Mouse (Mus musculus): ENCODE measurements around the gene Aqp8.
A peak's percentile ranks its signal among the peaks of the same experiment; 100 is the strongest.

The Aqp8 gene

DNA sequence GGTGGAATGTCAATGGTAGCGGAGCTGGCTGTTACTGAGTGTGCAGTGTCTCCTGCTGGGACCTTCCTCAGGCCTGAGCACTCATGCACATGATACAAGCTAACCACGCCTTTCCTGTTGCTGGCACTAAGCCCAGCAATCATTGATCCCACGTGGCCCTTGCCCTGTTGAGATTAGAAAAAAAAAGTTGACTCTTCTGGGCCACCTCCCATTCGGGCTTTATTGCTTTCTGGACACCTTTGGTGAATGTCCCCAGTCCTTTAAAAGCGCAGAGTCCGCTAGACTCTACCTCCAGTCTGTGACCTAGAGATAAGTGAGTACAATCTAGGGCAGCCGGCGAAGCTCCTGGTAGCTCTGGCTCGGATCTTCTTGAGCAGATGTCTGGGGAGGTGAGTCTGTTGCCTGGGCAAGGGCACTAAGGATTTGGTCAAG is at the start of gene Aqp8:
Aqp8 (plus strand) TSS at position 222 of the 432 bp plus-strand sequence.
- peak; percentile 86 for DNase-seq (ENCODE audit: low read depth)

DNA sequence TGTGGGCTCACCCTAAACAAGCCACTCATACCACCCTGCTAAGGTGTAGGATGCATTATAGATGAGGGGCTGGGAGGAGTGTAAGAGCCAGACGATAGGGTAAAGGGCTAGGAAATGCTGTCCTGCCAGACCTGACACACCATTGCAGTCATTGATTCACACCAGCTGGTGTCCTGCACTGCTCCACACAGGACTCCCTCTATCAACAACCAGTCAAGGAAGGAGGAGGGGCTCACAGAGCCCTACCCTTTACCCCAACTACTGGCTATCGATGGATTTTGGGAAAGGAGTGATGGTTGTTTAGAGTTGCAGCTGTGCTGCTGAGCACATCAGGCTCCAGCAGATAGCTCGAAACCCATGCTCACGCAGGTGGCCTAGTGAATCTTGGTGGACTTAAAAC is 45.3 kb upstream of the Aqp8 start:
- DNase-seq (ENCODE audit: low read depth), result no peak

DNA sequence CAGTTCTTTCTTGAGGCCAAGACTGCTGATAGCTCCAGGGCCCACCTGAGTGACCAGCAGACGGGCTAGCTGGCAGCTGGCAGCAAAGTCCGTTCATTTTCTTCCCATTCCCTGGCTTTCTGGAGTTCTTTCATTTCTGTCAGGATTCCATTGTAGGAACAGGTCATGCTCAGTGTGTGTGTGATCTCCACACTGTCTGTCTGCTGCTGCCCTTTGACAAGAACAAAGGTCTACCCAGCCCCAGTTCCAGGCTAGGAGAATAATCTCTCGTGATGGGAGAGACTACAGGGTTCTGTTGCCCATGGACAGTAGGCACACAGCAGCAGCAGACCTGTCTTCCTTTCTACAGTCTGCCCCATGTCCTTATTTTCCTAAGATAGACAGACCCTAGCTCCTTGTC is 44.4 kb upstream of the Aqp8 start:
- no peak for DNase-seq (ENCODE audit: low read depth)

DNA sequence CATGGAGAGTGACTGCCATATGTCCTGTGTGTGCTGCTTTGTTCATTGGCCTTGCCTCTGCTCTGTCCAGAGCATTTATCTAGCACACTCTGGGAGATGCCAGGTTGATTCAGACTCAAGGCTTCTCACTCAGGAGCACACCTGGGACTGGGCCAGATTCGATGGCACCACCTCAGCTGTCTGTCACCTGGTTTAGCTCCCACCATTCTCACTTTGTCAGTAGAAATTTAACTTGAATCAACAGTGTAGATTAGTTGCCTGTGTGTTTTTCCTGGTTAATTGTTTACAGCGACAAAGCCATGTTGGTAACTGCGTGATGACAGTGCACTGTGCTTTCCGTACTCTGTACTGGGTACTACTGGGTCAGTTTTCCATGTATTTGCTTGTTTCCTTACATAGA is 42.1 kb upstream of the Aqp8 start:
- no peak for DNase-seq (ENCODE audit: low read depth)

DNA sequence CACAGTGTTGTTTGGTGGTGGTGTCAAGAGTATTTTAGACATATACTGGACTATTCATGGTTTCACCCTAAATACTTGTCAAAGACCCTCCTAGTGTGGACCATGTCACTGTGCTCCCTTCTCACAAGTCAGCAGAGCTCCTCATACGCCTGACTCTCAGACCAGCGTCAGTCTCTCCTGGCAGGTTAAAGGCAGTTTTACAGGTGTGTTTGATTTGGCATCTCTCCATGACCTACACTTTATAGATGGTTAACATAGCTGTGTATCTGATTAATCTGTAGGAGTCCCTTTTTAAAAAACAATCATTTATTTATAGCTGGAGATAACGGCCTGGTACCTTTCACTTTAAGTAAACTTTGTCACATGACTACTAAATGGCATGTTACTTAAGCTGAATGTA is 40.1 kb upstream of the Aqp8 start:
- DNase-seq (ENCODE audit: low read depth), result no peak

DNA sequence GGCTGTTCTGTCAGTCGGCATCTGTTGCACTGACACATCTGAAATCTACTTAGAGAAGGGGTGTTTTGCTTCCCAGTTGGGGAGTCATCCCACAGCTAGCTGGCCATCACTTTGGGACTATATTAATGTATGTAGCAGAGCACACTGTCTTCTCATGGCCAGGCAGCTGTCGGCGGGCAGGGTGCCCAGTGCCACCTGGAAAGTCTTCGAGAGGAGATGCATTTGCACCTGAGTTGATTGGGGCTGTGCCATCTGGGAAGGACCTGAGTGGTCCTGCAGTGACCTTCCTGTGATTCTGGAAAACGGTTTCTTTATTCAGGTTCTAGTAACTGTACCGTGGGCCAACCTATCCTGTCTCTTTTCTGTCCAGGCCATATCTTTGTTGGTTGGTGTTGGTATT is 37.8 kb upstream of the Aqp8 start:
- no peak for DNase-seq (ENCODE audit: low read depth)

DNA sequence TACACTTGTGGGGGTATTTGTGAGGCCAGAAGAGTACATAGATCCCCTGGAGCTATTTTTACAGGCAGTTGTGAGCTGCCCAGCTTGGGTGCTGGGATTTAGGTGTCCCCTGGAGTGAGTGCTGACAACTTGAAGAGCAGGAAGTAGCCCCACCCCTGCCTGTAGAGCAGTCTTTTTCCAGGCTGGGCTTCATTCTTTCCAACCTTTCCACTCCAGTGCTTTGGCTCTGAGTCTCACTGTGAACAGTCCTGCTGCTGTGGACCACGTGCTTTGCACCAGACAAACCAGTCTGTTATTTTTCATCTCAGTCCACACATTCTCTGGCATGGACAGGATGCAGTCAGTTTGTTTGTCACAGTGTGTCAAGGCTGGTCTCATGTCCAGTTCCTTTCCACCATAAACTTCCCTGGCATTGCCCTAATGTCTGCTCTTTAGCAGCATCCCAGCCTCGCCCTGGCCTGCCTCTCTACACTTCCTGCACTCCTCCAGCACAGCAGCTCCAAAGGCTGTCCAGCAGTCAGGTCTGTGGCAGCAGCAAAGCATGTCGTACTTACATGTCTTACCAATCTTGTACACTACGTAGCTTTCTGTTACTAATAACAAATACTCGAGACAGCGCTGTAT is 36.8 kb upstream of the Aqp8 start:
- no peak for DNase-seq (ENCODE audit: low read depth)

DNA sequence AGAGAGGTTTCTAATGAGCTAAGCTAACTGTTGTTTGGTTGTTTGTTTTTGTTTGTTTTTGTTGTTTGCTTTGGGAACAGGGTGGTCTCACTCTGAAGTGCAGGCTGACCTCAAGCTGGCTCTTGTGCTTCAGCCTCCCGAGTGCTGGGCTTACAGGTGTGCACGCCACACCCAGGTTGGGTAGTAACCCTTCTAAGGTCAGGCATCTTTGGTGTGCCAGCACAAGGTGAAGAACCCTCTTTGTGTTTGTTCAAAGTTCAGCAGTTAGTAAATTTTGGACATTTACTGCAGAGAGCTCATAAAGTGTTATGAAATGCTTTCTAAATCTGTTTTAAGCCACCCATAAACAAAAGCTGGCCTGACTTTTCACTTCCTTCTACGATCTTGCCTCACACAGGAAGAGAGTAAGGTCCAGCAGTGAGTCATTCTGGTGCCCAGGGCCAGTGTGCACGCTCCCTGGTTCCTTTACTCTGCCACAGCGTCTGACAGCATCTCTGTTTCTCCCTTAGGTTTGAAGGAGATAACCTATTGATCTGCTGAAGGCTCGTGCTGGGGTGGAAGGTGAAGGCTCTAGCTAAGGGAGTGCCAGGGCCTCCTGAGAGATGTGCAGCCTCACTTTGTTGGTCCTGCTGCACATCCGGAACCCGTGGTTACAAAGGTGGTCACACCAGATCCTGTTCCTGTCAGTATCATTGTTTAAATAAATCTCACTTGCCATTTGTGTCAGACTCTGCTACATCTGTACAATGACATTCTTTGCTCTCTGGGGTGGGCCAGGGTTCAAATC is 32.3 kb upstream of the Aqp8 start:
- DNase-seq (ENCODE audit: low read depth), result peak; percentile 84

DNA sequence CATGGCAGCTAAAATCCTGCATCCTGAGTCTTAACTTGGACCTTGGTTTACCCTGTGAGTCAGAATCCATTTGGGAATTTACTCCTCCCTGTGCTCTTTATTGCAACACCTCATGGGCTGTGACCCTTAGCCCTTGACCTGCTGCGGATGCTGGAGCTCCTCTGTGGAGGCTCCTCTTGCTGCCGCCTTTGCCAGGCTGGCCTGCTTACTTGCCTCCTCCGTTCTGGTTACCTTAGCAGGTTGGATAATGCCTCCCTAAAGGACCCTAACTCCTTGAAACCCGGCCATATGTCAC is 31.7 kb upstream of the Aqp8 start:
- no peak for DNase-seq (ENCODE audit: low read depth)

DNA sequence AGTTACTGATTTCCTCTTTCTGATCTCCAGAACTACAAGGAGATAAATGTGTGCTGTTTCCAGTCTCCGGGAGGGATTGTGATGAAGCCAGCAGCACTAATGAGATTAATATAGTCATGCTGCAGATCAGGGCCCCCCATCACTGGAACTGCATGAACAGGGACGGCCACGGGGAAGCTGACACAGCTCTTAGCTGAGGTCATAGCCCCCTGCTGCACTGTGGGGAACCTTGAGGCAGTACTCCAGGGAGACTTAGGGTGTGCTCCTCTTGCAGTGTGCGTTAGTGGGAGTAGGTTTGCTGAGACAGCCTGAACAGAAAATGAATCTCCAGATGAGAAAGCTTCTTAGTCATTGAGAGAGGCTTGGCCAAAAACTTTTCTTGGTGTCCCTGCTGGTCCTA is 30.9 kb upstream of the Aqp8 start:
- DNase-seq (ENCODE audit: low read depth), result no peak

DNA sequence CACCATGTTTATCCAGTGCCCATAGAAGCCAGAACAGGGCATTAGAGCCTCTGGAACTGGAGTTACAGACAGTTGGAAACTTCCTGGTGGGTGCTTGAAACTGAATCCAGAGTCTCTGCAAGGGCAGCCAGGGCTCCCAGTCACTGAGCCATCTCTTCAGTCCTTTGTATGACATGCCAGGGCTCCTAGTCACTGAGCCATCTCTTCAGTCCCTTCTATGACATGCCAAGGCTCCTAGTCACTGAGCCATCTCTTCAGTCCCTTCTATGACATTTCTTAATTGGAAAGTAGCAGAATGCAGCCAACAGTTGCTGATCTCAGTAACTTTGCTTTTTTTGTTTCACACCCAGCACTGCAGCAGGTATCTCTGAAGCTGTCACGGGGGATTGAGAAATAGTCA is 20.0 kb upstream of the Aqp8 start:
- DNase-seq (ENCODE audit: low read depth), result no peak

DNA sequence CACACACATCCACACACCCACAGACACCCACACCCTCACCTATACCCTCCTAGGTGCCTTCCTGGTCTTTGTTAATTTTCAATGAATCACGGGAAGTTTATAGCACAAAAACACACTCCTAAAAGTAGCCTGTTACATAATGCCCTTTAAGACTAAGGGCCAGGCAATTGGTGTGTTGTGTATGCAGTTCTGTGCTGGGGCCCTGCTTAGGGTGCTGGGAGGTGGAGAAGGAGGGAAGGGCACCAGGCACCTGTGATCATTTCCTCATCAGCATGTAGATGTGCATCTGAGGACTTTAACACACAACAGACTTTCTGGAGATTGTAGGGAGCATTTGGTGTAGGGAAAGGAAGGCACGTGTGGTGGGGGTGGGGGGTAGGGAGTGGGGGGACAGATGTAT is 13.3 kb upstream of the Aqp8 start:
- no peak for DNase-seq (ENCODE audit: low read depth)

DNA sequence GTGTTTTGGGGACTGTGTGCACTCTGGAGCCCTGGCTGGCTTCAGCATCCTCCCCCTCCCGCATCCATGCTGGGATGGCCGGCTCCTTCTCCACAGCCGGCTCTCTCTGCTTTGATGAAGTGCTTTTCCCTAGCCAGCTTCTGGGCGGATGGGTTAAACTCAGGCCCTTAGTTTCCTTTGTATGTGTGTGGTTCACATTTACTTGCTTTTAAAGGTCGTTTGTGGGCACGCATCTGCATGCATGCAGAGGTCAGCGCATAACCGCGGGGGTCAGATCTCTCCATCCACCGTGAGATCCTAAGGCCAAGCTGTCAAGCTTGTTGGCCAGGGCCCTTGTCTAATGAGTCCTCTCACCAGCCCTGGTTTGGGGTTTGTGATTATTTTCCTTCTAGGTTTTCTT is 12.4 kb upstream of the Aqp8 start:
- no peak for DNase-seq (ENCODE audit: low read depth)

DNA sequence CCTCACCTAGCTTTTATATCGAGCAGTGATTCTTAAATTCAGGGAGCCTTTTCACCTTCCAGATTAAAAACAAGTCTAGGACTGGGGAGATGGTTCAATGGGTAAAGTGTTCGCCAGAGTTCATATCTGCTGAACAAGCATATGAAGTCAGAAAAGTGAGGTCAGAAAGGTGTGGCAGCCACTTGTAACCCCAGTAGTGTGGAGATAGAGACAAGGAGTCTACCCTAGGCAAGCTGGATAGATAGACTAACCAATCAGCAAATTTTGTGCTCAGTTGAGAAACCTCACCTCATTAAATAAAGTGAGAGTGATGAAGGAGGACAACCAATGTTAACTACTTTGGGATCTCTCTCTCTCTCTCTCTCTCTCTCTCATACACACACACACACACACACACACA is 11.6 kb upstream of the Aqp8 start:
- DNase-seq (ENCODE audit: low read depth), result no peak

DNA sequence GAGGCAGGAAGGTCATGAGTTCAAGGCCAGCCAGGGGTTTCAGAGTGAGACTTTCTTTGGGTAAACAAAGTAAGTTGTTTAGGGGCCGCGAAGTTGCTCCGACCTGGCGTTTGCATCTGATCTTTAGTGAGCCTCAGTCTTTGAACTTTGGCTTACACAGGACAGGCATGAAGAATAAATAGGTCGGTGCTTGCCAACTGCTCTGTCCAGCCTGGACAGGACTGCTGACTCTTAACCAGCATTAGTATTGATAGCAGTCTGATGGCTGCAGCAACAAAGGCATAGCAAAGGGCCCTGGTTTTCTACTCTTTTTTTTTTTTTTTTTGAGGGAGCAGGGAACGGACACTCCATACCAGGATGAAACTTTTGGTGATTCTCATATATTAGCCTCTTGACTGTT is 9.5 kb upstream of the Aqp8 start:
- DNase-seq (ENCODE audit: low read depth), result no peak

DNA sequence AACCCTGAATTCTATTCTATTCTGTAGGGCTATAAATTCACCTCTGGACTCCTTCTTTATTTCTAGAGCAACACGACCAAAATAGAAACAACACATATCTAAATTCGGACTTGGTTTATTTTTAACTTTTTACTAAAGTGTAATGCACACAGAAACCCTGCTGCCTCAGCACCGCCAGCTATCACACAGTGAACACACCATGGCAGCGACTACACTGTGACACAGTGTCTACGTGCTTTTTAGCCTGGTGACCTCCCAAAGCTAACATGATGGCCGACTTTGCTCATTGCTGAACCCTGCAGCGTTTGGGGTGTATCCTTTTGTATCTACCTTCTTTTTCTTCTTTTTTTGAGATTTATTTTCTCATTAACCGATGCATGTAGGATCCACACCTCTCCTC is 9.0 kb upstream of the Aqp8 start:
- no peak for DNase-seq (ENCODE audit: low read depth)

DNA sequence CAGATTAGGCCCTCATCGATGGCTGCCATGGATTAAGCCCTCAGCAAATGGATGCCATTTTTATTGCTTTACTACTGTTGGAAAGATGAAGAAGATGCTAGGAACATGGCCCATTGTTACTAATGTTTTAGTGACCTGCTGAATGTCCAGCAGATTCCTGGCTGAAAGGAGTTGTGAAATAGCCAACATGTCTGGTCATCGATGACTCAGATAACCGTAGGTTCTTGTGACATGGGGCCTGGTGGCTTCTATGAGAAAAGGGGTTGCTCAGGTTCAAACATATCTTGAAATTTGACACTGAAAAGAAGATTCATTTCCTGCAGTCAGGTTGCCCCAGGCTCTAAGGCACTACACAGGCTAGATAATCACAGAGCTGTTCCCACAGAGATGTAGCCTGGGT is 7.0 kb upstream of the Aqp8 start:
- DNase-seq (ENCODE audit: low read depth), result peak; percentile 93

DNA sequence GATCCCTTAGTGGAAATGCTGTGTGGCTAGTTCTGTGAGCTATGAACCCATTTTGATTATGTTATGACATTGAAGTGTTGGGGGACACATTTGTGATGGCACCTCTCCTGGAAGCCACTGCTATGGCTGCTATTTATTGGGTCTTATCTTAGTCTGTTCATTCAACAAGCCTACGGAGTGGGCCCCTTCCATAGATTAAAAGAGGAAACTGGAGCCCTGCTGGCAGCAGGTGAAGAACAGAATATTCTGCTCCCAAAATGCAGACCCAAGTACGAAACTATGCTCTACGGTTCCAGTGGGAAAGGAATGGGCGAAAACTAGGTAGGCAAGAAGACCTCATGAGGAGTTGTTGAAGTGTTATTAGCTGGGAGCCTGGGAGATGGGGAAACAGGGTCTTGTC is 3.8 kb upstream of the Aqp8 start:
- no peak for DNase-seq (ENCODE audit: low read depth)

DNA sequence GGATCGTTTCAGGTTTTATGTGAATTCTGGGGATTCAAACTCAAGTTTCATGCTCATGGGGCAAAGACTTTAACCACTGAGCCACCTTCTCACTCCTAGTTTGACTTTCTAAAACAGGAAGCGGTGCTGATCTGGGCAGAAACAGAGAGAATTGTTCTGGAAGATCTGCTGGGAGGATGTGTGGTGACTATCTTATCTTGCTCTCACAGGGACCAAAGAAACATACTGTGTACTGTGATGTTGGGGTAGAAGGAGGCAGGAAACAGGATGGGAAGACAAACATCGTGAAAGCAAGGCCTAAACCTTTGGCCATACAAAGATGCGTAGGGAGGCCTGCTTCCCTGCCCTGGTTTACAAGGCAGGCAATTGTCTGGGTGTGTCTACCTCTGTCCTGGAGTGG is 2.8 kb upstream of the Aqp8 start:
- peak; percentile 63 for DNase-seq (ENCODE audit: low read depth)

DNA sequence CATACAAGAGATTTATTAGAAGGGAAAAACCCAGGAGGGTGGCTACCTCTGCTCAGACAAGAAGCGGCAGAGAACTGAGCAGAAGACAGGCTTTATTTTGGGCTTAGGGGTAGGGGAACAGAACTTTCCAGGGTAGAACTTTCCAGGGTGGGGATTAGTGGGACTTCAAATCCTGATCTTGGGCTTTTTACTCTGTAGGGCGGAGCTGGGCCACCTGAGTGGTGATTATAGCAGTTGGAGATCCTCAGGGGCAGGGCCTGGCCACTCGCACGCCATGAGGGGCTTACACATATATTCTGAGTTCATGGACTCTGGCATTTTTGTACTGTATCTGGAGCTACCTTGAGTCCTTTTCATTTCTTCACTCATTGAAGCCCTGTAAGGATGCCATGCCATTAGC is 775 bp upstream of the Aqp8 start:
- no peak for DNase-seq (ENCODE audit: low read depth)

DNA sequence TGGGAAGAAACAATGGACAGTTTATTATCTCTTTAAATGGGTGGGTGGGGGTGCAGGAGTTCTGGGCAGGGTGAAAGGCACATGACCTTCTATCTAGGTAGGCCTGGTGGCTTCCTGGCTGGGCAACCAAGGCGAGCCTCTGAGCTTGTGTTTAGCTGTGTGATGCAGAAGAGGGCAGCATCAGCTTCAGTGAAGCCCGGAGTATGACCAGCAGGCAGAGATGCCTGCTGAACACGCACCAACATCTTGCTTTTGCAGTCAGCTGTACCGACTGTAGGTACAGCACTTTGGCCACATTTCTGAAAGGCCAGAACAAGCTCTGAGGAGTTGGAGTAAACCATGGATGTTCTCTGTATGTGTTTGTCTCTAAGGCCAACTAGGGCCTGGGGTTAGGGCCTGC is 1.5 kb downstream of the Aqp8 start:
- DNase-seq (ENCODE audit: low read depth), result no peak

DNA sequence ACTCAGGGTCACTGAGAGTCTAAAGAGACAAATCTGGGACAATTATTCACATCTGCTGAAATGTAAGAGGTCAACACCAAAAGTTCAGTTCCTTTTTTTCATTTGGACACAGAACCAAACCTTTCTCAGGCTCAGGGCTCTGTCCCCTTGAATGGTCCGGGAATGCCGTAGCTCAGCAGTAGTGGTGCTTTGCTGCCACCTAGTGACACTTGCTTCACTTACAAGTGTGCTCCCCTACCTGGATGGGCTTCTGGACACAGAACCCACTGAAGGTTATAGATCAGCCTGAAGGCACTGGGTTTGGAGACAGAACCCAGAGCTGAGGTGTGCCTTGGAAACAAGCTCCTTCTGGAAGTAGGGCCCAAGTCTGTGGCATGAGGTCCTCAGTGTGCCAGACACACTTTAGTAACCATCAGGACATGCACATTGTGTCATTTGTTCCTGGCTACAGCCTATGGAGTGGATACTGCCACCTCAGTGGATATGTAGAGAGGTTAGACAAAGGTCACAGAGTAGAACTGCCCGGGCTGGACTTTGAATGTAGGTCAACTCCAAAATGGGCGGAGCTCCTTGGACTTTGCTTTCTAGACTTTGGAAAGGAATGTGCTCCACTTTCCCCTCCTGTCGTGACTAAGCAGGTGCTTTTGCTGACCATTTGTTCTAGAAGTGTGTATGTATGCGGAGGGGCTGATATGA is 3.7 kb downstream of the Aqp8 start:
- DNase-seq (ENCODE audit: low read depth), result peak; percentile 71

DNA sequence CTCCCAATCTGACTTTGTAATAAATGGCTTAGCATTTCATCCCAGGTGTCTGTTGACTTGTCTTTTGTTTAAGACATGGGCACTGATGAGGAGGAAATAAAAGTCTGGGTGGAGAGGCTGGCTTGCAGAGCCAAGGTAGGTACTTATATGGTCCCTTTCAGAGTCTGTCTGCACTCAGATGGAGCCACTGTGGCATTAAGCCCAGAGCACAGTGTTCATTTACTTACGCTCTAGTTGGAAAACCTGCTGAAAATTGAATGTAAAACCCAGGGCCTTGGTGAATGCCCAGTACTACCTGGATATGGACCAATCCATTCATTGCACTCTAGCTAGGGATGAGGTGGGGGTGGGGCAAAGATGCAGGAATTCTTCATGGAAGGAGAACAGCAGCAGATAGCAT is 5.9 kb downstream of the Aqp8 start:
- no peak for DNase-seq (ENCODE audit: low read depth)

DNA sequence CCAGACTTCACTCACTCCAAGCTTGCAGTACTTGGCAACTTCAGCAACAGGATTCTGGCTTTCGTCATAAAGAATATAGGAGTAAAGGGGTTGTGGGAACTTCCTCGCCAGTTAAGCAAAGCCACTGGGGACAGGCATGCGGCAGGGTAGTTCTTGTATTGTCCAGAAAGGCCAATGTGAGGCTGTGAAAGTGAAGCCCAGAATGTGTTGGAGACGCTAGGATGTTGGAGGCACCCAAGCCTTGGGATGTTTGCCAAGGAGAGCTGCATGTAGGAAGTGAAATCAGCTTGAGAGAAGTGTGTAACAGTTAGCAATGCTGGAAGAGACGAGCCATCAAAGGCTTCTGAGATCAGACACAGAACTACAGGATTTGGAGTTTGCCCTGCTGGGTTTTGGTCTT is 25.6 kb downstream of the Aqp8 start:
- no peak for DNase-seq (ENCODE audit: low read depth)
